Mouse (Mus musculus): ENCODE results near the gene Tex2. TPM values are rescaled to one million over a fixed set of nuclear protein-coding genes. Genes with fewer than 3 reads are reported as not detected.
"Not testable (repeated sequence)": the region's sequence is repeated elsewhere in the genome, so short reads cannot be mapped to it uniquely, and the experiment has no call there.

Gene Tex2
- 12.3 and 18.7 TPM in 2 replicates for polyA plus RNA-seq (2012; rRNA removed)

- under 1% methylated on average over 45 of the region's 45 CpGs for WGBS
Measured at GRCm38 (mm10) chr11:106612961-106613637, at the start of gene Tex2. Tex2 (minus strand) TSS chr11:106613423.

GRCm38 (mm10) chr11:106662634-106663407 lies 49.6 kb upstream of the Tex2 start:
- WGBS = 79% methylated on average over 10 of the region's 11 CpGs

More at GRCm38 (mm10) chr11:106612961-106613637, at the start of gene Tex2:
- DNase-seq (ENCODE audit: low read depth, low spot score) = peak; percentile 86

GRCm38 (mm10) chr11:106660453-106661081 lies 47.3 kb upstream of the Tex2 start:
- WGBS = 83% methylated on average over 13 of the region's 13 CpGs
- no peak for DNase-seq (ENCODE audit: low read depth, low spot score)

More at GRCm38 (mm10) chr11:106662634-106663407, 49.6 kb upstream of the Tex2 start:
- no peak for DNase-seq (ENCODE audit: low read depth, low spot score)

- WGBS = 63% methylated on average over 15 of the region's 15 CpGs
- no peak for DNase-seq (ENCODE audit: low read depth, low spot score)
Measured at GRCm38 (mm10) chr11:106659598-106660295, 46.5 kb upstream of the Tex2 start.

- DNase-seq (ENCODE audit: low read depth, low spot score) = no peak
- WGBS = 10% methylated on average over 14 of the region's 14 CpGs
Measured at GRCm38 (mm10) chr11:106658051-106658880, 45.0 kb upstream of the Tex2 start.

- WGBS = 74% methylated on average over 5 of the region's 5 CpGs
- not testable (repeated sequence) for DNase-seq (ENCODE audit: low read depth, low spot score)
Measured at GRCm38 (mm10) chr11:106656896-106657498, 43.8 kb upstream of the Tex2 start.

- 14% methylated on average over 13 of the region's 13 CpGs for WGBS
- DNase-seq (ENCODE audit: low read depth, low spot score) = peak; percentile 46
Measured at GRCm38 (mm10) chr11:106648347-106648746, 35.1 kb upstream of the Tex2 start.

GRCm38 (mm10) chr11:106642966-106643637 lies 29.9 kb upstream of the Tex2 start:
- 59% methylated on average over 8 of the region's 8 CpGs for WGBS

GRCm38 (mm10) chr11:106641580-106641979 lies 28.4 kb upstream of the Tex2 start:
- DNase-seq (ENCODE audit: low read depth, low spot score) = no peak
- WGBS = 84% methylated on average over 1 of the region's 1 CpGs

More at GRCm38 (mm10) chr11:106642966-106643637, 29.9 kb upstream of the Tex2 start:
- DNase-seq (ENCODE audit: low read depth, low spot score) = no peak

GRCm38 (mm10) chr11:106640059-106640458 lies 26.8 kb upstream of the Tex2 start:
- no peak for DNase-seq (ENCODE audit: low read depth, low spot score)

GRCm38 (mm10) chr11:106639356-106639692 lies 26.1 kb upstream of the Tex2 start:
- WGBS = 28% methylated on average over 5 of the region's 5 CpGs

More at GRCm38 (mm10) chr11:106640059-106640458, 26.8 kb upstream of the Tex2 start:
- WGBS = 17% methylated on average over 9 of the region's 9 CpGs

GRCm38 (mm10) chr11:106638551-106639355 lies 25.5 kb upstream of the Tex2 start:
- DNase-seq (ENCODE audit: low read depth, low spot score) = no peak
- 59% methylated on average over 9 of the region's 9 CpGs for WGBS

More at GRCm38 (mm10) chr11:106639356-106639692, 26.1 kb upstream of the Tex2 start:
- no peak for DNase-seq (ENCODE audit: low read depth, low spot score)

GRCm38 (mm10) chr11:106637754-106638153 lies 24.5 kb upstream of the Tex2 start:
- WGBS = 21% methylated on average over 7 of the region's 7 CpGs

GRCm38 (mm10) chr11:106635946-106636345 lies 22.7 kb upstream of the Tex2 start:
- no peak for DNase-seq (ENCODE audit: low read depth, low spot score)
- 46% methylated on average over 2 of the region's 2 CpGs for WGBS

More at GRCm38 (mm10) chr11:106637754-106638153, 24.5 kb upstream of the Tex2 start:
- no peak for DNase-seq (ENCODE audit: low read depth, low spot score)

GRCm38 (mm10) chr11:106634175-106634574 lies 21.0 kb upstream of the Tex2 start:
- 77% methylated on average over 3 of the region's 3 CpGs for WGBS
- DNase-seq (ENCODE audit: low read depth, low spot score) = not testable (repeated sequence)

GRCm38 (mm10) chr11:106633456-106633855 lies 20.2 kb upstream of the Tex2 start:
- 98% methylated on average over 2 of the region's 2 CpGs for WGBS
- no peak for DNase-seq (ENCODE audit: low read depth, low spot score)

- WGBS = 18% methylated on average over 6 of the region's 6 CpGs
- no peak for DNase-seq (ENCODE audit: low read depth, low spot score)
Measured at GRCm38 (mm10) chr11:106627692-106628091, 14.5 kb upstream of the Tex2 start.
